Mouse (Mus musculus): Measurements from ENCODE around the gene Pum3.

DNA sequence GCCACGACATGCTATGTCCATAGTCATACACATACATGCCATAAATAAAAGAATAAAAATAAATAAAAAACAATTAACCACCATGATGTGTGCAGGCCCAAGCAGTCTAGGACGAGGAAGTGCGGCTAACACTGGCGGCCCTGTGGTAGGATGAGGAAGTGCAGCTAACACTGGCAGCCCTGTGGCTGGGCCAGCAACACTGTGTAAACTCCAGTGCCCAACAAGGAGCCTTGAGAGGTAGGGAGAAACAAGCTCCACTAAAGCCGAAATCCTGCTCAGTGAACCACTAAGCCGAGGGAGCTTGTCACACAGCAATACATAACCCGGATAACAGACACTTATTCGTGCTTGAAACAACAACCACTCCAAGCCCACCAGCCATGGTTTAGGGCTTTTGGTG is 34.1 kb downstream of the Pum3 start:
- TF ChIP-seq HCFC1 (IDR thresholded peaks at IDR 0.05; ENCODE audit: borderline replicate concordance, insufficient read depth, low read length) (no peak), MAFK (IDR thresholded peaks at IDR 0.05; ENCODE audit: insufficient read depth, low read depth, low read length) (no peak), CHD2 (IDR thresholded peaks at IDR 0.05; ENCODE audit: low read depth, low read length) (no peak), ZNF384 (IDR thresholded peaks at IDR 0.05; ENCODE audit: low read depth, low read length) (no peak)
